Mouse (Mus musculus) liver, adult 2 months (tissue): ENCODE measurements around the gene Sun1. TPM values are rescaled to one million over a fixed set of nuclear protein-coding genes. Genes with fewer than 3 reads are reported as not detected.

ENCODE experiments used
- DNase-seq: peaks from one replicate; pipeline ENCODE4 v3.0.0-alpha.2; 2011; ENCODE audit warnings: low read depth, low spot score; ENCODE audit errors: extremely low read depth
- H3K27ac ChIP-seq: fragments of 200-500 bp; replicated peaks from 2 replicates; pipeline ENCODE4 v1.5.1; 2012; ENCODE audit warnings: low read depth, mild to moderate bottlenecking, control low read depth, inconsistent platforms, low read length; ENCODE audit not compliant: insufficient read depth
- H3K27me3 ChIP-seq: fragments of 200-500 bp; 2 replicates; pipeline ENCODE4 v1.6.1; 2012; ENCODE audit warnings: mild to moderate bottlenecking, moderate library complexity, low read length, inconsistent platforms; ENCODE audit not compliant: control insufficient read depth, insufficient read depth
- H3K36me3 ChIP-seq: fragments of 200-500 bp; 2 replicates; pipeline ENCODE4 v1.6.1; 2012; ENCODE audit warnings: low read length, inconsistent platforms; ENCODE audit not compliant: control insufficient read depth, insufficient read depth
- H3K4me1 ChIP-seq: fragments of 200-500 bp; 2 replicates; pipeline ENCODE4 v1.6.1; 2011; ENCODE audit warnings: low read length; ENCODE audit not compliant: control insufficient read depth, insufficient read depth
- H3K4me3 ChIP-seq: fragments of 200-500 bp; 2 replicates; pipeline ENCODE4 v1.5.1; 2011; ENCODE audit warnings: low read depth, mild to moderate bottlenecking, control low read depth, low read length, moderate library complexity; ENCODE audit not compliant: insufficient read depth
- H3K79me2 ChIP-seq: fragments of 200-500 bp; 2 replicates; pipeline ENCODE4 v1.6.1; 2012; ENCODE audit warnings: inconsistent platforms, mild to moderate bottlenecking, low read length, moderate library complexity; ENCODE audit not compliant: control insufficient read depth, insufficient read depth
- H3K9ac ChIP-seq: fragments of 200-500 bp; 2 replicates; pipeline ENCODE4 v1.6.1; 2012; ENCODE audit warnings: low read depth, mild to moderate bottlenecking, control low read depth, inconsistent platforms, low read length
- CTCF ChIP-seq: fragments of 200-500 bp; IDR thresholded peaks from 2 replicates; pipeline ENCODE4 v1.5.1; 2011; ENCODE audit warnings: low read depth, low read length, control low read depth
- POLR2A ChIP-seq: fragments of 200-500 bp; IDR thresholded peaks from 2 replicates; pipeline ENCODE4 v1.6.1; 2011; ENCODE audit warnings: low read length, control low read depth; ENCODE audit not compliant: insufficient read depth; ENCODE audit errors: extremely low read depth
- WGBS: fragments of 180-500 bp; shearing (Covaris S2); methylation state at CpG from one replicate; pipeline ENCODE4 v1.1.7; 2018; 5-methylcytosine and 5-hydroxymethylcytosine counted together
- polyA plus RNA-seq: library from polyadenylated mRNA; depleted of rRNA; stranded (reverse); fragments of >200 nt; gene quantifications from 2 replicates; pipeline ENCODE4 v1.2.3, GENCODE M21; 2012
- total RNA-seq: library from RNA; depleted of rRNA; stranded (reverse); fragments of >200 nt; gene quantifications from 2 replicates; pipeline ENCODE4 v1.2.3, GENCODE M21; 2014

Gene Sun1
- total and polyA plus RNA-seq, 2 experiments, result 8.8 to 15.6 TPM

DNA sequence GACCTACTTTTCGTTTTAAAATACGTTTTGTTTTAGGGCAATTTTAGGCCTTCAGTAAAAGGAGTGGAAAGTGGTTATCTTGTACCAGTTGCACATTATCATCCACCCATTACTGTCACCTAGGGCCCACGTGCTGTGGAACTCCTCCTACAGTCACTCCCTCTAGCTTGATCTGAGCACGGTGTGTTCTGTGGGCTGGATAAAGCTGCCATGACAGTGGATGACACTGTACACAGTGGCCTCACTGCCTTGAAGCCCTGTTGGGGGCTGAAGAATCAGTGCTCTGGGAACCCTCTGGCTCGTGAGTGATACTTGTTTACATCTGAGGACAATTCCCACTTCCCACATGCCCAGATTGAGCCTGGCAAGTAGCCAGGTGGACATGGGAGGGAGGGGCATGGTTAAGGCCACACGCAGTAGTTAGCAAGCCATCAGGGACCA, 52.9 kb downstream of the Sun1 start:
- H3K4me3 ChIP-seq, result peak overlapping the region; percentile 71
- H3K36me3 ChIP-seq, result no peaks in the 10 kb centered on the region
- peak overlapping the region; percentile 82 for H3K9ac ChIP-seq
- peak overlapping the region; percentile 68 for H3K27ac ChIP-seq
- under 1% methylated on average over 6 of the region's 6 CpGs for WGBS
- DNase-seq, result peak; percentile 76
- no peak for TF ChIP-seq POLR2A
- TF ChIP-seq CTCF, result no peak
- H3K27me3 ChIP-seq, result no peaks in the 10 kb centered on the region
- H3K4me1 ChIP-seq, result peaks cover 36% of the 10 kb centered on the region
- peaks cover 12% of the 10 kb centered on the region; the same call in 1 of the 2 replicates for H3K79me2 ChIP-seq

DNA sequence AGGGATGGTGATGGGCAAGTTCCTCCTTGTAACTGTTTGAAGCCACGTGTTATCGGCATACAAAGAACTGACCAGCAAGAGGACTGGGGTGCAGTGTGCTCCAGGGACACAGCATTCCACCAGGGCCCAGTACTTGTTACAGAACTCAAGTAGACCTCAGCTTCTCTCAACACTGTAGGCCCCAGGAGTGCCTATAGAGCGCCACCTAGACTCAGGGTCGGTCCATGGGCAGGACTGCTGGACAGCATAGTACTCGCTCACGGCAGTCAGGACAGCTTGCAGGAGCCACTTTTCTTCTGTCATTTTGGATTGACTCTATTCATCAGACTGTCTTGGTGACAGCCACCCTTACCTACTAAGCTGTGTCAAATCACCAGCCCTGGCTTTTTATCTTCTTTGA, 54.5 kb downstream of the Sun1 start:
- H3K4me1 ChIP-seq, result peaks cover 40% of the 10 kb centered on the region
- H3K9ac ChIP-seq, result no peak overlapping the region

DNA sequence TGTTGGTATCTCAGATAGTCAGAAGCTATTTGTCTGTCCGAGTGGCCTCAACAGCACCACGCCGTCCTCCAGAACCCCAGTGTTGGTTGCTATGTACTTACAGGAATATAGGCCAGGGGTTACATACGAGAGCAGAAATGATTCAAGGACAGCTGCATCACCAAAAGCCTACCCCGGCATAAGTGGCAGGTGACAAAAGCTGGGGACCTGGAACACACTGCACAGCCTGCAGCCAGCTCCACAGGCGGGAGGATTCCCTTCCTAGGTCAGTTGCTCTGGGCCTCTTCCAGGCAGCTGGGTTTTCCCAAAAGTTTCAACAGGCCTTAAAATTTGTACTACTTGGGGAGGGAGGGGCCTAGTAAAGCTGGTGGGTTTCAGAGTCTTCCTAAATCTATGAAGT, 55.3 kb downstream of the Sun1 start:
- H3K27ac ChIP-seq, result peak overlapping the region; percentile 45
- H3K79me2 ChIP-seq, result peaks cover 16% of the 10 kb centered on the region; the same call in 1 of the 2 replicates
- peaks cover 40% of the 10 kb centered on the region for H3K4me1 ChIP-seq
- 36% methylated on average over 6 of the region's 6 CpGs for WGBS
- no peaks in the 10 kb centered on the region; the same call in 1 of the 2 replicates for H3K36me3 ChIP-seq
- TF ChIP-seq POLR2A (no peak), CTCF (no peak)
- H3K4me3 ChIP-seq, result no peak overlapping the region
- H3K9ac ChIP-seq, result no peak overlapping the region
- DNase-seq, result peak; percentile 33
- H3K27me3 ChIP-seq, result no peaks in the 10 kb centered on the region

More for the DNA sequence above, 54.5 kb downstream of the Sun1 start:
- no peak for DNase-seq
- Histone ChIP-seq H3K79me2 (peaks cover 15% of the 10 kb centered on the region; the same call in 1 of the 2 replicates), H3K36me3 (no peaks in the 10 kb centered on the region), H3K27me3 (no peaks in the 10 kb centered on the region), H3K27ac (no peak overlapping the region), H3K4me3 (no peak overlapping the region)
- 85% methylated on average over 6 of the region's 6 CpGs for WGBS
- TF ChIP-seq CTCF (peak; percentile 9; the same call in 1 of the 2 replicates), POLR2A (no peak)

DNA sequence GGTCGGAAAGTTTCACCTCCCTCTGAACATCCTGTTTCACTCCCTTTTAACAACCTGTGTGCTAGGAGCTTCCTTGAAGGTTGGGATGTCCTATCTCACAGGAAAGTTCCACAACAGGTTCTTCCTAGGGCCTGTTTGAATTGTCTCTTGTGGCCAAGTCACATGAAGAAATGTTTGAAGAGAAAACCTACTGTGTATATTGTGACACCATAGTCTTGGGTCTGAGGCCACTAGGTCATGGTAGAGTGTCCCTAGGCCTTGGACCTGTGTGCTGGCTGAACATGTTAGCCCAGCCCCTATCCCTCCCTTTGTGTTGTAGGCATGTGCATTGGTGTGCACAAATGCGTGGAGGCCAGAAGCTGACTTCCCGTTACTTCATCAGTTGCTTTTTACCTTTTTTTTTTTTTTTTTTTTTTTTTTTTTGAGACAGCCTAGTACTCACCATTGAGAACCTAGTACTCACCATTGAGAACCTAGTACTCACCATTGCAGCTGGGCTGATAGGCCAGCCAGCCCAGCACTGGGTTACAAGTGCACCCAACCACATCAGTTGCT, 55.9 kb downstream of the Sun1 start:
- Histone ChIP-seq H3K36me3 (no peaks in the 10 kb centered on the region; the same call in 1 of the 2 replicates), H3K27ac (no peak overlapping the region; the same call in 1 of the 2 replicates), H3K79me2 (peaks cover 16% of the 10 kb centered on the region; the same call in 1 of the 2 replicates), H3K27me3 (no peaks in the 10 kb centered on the region), H3K4me3 (no peak overlapping the region), H3K4me1 (peaks cover 40% of the 10 kb centered on the region), H3K9ac (no peak overlapping the region)
- 34% methylated on average over 3 of the region's 3 CpGs for whole genome bisulfite sequencing
- peak; percentile 78 for DNase-seq
- TF ChIP-seq POLR2A, result no peak
- TF ChIP-seq CTCF, result no peak

DNA sequence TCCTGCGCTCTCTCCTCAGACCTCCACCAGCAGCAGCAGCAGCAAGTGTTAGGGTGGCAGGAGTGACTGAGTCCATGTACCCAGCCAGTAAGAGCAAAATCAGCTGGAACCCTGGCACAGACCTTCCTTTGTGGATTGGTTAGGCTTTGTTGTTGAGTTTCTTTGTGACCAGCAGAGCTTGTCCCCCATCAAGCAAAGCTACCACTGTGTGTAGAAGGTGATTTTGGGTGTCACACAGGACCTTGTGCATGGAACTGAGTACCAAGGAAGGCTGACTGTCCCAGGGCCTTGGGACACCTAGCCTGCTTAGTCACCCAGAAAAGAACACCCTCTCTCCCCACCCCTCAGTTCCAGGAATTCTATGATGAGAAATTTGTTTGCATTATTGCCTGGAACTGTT, 56.8 kb downstream of the Sun1 start:
- H3K9ac ChIP-seq, result no peak overlapping the region
- DNase-seq, result no peak
- H3K4me3 ChIP-seq, result no peak overlapping the region
- no peaks in the 10 kb centered on the region; the same call in 1 of the 2 replicates for H3K36me3 ChIP-seq
- 0 out of 2 replicates have a peak overlapping the region, but pooled peaks have one; percentile 3 for H3K27ac ChIP-seq
- WGBS, result 77% methylated on average over 1 of the region's 1 CpGs
- TF ChIP-seq POLR2A (no peak), CTCF (no peak)
- H3K27me3 ChIP-seq, result no peaks in the 10 kb centered on the region
- peaks cover 38% of the 10 kb centered on the region for H3K4me1 ChIP-seq
- H3K79me2 ChIP-seq, result peaks cover 16% of the 10 kb centered on the region; the same call in 1 of the 2 replicates

DNA sequence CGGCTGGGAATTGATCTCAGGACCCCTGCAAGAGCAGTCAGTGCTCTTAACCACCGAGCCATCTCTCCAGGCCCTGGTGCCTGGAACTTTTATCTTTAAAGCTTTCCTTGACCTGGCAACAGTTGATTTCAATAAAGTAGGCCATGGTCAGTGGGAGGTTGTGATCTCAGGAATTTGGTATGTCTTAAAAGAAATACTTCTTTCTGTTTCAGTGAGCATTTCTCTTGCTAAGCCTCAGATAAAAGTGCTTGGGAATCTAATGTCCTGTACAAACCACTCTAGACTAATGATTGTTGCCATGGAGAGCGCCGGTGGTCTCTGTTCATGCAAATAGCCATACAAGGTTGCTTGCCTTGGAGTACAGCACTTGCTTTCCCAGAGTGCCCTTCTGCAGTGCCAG, 57.4 kb downstream of the Sun1 start:
- Histone ChIP-seq H3K4me3 (no peak overlapping the region), H3K9ac (no peak overlapping the region), H3K27me3 (no peaks in the 10 kb centered on the region), H3K36me3 (no peaks in the 10 kb centered on the region; the same call in 1 of the 2 replicates), H3K4me1 (peaks cover 38% of the 10 kb centered on the region), H3K79me2 (peaks cover 16% of the 10 kb centered on the region; the same call in 1 of the 2 replicates), H3K27ac (no peak overlapping the region)
- 83% methylated on average over 4 of the region's 4 CpGs for WGBS
- DNase-seq, result no peak
- TF ChIP-seq CTCF, result no peak
- no peak for TF ChIP-seq POLR2A
